Mouse (Mus musculus): ENCODE results near the gene Ywhab. TPM values are rescaled to one million over a fixed set of nuclear protein-coding genes. Genes with fewer than 3 reads are reported as not detected.

Ywhab gene
- polyA plus RNA-seq, 1 experiment from 2014 or later = 219 TPM

DNA sequence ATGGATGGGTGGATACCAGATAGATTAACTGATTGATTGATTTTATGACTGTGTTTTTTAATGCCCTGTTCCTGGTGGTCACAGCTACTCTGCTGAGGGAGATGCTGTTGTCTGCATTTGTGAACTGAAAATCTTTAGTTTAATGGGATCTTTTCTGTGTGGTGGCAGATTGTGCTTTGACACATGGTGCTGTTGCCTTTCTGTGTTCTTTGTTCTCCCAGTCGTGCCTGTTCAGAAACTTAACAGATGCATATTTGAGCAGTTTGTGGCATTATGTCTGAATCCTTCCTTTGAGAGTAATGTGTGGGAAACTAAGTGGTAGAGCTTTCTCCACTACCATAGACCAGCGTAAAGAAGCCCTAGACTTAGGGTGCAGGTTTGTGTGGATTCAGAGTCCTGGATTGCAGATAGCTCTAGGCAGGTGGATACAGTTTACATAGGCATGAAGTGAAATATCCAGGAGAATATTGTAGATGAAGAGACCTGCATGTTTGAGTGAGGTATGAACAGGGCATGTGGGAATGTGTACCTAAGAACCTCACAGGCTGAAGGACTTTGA, 13.3 kb downstream of the Ywhab start:
- ATAC-seq = no peak
- TF ChIP-seq CTCF (IDR thresholded peaks at IDR 0.05) = no peak
- POLR2A ChIA-PET = interaction anchor here (1.3 kb wide), 1 partner anchor 9 kb away, joined by 4 read pairs; no protein-coding TSS in a partner anchor
- no peak for DNase-seq (ENCODE audit: low read depth, low spot score)
- in situ Hi-C loops (cut with MboI; ENCODE audit: low pct_unique_long_range_greater_than_20kb) = no loop called here
- no peaks in the 10 kb centered on the region for H3K27me3 ChIP-seq
- CTCF ChIA-PET = no interaction called here

GRCm38 (mm10) chr2:164009227-164009626, 14.5 kb downstream of the Ywhab start:
- ChIA-PET CTCF (interaction anchor here (0.9 kb wide), 1 partner anchor 139 kb away, joined by 3 read pairs; no protein-coding TSS in a partner anchor), POLR2A (interaction anchor here (1.3 kb wide), 2 partner anchors 10 to 12 kb away, joined by 4 read pairs; no protein-coding TSS in a partner anchor)
- in situ Hi-C loops (cut with MboI; ENCODE audit: low pct_unique_long_range_greater_than_20kb) = no loop called here
- ATAC-seq (no peak), DNase-seq (ENCODE audit: low read depth, low spot score) (no peak)
- H3K27me3 ChIP-seq = no peaks in the 10 kb centered on the region
- TF ChIP-seq CTCF (IDR thresholded peaks at IDR 0.05) = no peak

DNA sequence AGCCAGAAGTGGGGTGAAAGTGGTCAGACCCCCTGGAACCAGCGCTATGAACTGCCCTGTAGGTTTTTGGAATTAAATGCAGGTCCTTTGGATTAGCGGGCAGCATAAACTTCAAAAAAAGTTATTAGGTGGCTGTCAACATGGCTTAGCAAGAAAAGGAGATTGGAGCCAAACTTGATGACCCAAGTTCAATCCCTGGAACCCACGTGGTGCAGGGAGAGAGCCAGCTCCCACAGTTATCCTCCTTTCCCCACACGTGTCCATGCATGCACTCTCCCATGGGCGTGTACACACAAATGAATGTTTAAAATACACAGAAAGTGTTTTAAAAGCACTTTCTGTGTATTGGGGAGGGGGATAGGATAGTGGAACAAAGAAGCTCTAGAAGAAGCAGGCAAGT, 15.7 kb downstream of the Ywhab start:
- in situ Hi-C loops (cut with MboI; ENCODE audit: low pct_unique_long_range_greater_than_20kb) = no loop called here
- POLR2A ChIA-PET = no interaction called here
- H3K27me3 ChIP-seq = no peaks in the 10 kb centered on the region
- TF ChIP-seq CTCF (IDR thresholded peaks at IDR 0.05) = no peak
- DNase-seq (ENCODE audit: low read depth, low spot score) (no peak), ATAC-seq (no peak)
- CTCF ChIA-PET = interaction anchor here (1.7 kb wide), 1 partner anchor 13 kb away, joined by 4 read pairs; no protein-coding TSS in a partner anchor

DNA sequence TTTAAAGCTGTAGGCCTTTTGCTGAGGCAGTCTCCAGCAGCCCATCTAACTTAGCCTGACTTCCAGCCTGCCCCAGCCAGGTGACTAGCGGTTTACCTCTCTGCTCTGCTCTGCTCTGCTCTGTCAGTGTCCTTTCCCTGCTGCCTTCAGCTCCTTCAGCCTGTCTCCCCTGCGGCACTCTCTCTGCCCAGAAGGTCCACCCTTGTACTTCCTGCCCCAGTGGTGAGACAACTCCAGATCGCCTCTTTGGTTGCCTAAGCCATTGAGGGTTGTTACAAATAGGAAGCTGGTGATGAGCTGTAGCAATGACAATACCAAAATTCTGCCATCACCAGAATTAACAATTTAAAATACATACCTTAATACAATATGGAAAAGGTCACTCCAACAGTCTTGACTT, 16.2 kb downstream of the Ywhab start:
- ChIA-PET CTCF (interaction anchor here (1.2 to 1.7 kb wide), 2 partner anchors 10 to 13 kb away, joined by 4 read pairs; no protein-coding TSS in a partner anchor), POLR2A (no interaction called here)
- H3K27me3 ChIP-seq = no peaks in the 10 kb centered on the region
- no peak for DNase-seq (ENCODE audit: low read depth, low spot score)
- no peak for ATAC-seq
- in situ Hi-C loops (cut with MboI; ENCODE audit: low pct_unique_long_range_greater_than_20kb) = no loop called here
- no peak for TF ChIP-seq CTCF (IDR thresholded peaks at IDR 0.05)

- POLR2A ChIA-PET = no interaction called here
- no peak for DNase-seq (ENCODE audit: low read depth, low spot score)
- no peaks in the 10 kb centered on the region for H3K27me3 ChIP-seq
- no peak for ATAC-seq
- no peak for TF ChIP-seq CTCF (IDR thresholded peaks at IDR 0.05)
- in situ Hi-C loops (cut with MboI; ENCODE audit: low pct_unique_long_range_greater_than_20kb) = no loop called here
- CTCF ChIA-PET = no interaction called here
Observed at GRCm38 (mm10) chr2:164015304-164015703, 20.5 kb downstream of the Ywhab start.

GRCm38 (mm10) chr2:164018910-164019309, 24.1 kb downstream of the Ywhab start:
- DNase-seq (ENCODE audit: low read depth, low spot score) (no peak), ATAC-seq (no peak)
- TF ChIP-seq CTCF (IDR thresholded peaks at IDR 0.05) = no peak
- H3K27me3 ChIP-seq = no peaks in the 10 kb centered on the region
- in situ Hi-C loops (cut with MboI; ENCODE audit: low pct_unique_long_range_greater_than_20kb) = no loop called here
- ChIA-PET POLR2A (no interaction called here), CTCF (no interaction called here)

DNA sequence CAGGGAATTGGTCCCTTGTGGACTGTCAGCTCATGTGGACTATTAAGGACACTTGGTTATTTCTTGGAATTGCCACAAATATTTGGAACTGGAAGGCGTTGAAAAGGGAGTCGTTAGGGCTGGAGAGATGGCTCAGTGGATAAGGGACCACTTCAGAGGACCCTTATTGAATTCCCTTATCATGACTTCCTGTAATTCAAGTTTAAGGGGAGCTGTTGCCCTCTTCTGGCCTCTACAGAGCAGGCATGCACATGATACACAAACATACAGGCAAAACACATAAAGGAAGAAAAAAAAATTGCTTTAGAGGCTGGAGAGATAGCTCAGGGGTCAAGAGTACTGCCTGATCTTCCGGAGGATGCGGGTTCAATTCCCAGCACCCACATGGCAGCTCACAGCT, 25.2 kb downstream of the Ywhab start:
- in situ Hi-C loops (cut with MboI; ENCODE audit: low pct_unique_long_range_greater_than_20kb) = no loop called here
- CTCF ChIA-PET = no interaction called here

DNA sequence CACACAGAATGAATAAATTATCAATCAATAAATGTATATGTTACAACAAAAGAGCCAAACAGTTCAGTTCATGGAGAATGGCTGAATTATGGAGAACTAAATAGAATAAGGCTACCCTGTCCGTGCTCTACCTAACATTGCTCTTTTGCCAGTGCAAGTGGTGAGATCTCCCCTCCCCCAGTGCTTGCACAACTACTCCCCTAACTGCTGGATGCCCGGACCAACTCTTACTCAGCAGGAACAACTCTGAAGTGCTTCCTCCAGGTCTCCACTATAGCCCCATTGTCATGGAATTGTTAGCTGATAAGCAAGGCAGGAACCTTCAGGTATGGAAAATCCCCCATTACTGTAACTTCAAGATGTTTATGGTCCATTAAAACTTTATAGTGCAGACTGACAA, 27.3 kb downstream of the Ywhab start:
- CTCF ChIA-PET = no interaction called here
- in situ Hi-C loops (cut with MboI; ENCODE audit: low pct_unique_long_range_greater_than_20kb) = no loop called here
- POLR2A ChIA-PET = no interaction called here
- TF ChIP-seq CTCF (IDR thresholded peaks at IDR 0.05) = no peak
- no peaks in the 10 kb centered on the region for H3K27me3 ChIP-seq
- DNase-seq (ENCODE audit: low read depth, low spot score) = no peak
- ATAC-seq = no peak

More for the DNA sequence above, 25.2 kb downstream of the Ywhab start:
- TF ChIP-seq CTCF (IDR thresholded peaks at IDR 0.05) = no peak
- ATAC-seq (no peak), DNase-seq (ENCODE audit: low read depth, low spot score) (no peak)
- POLR2A ChIA-PET = no interaction called here
- H3K27me3 ChIP-seq = no peaks in the 10 kb centered on the region

DNA sequence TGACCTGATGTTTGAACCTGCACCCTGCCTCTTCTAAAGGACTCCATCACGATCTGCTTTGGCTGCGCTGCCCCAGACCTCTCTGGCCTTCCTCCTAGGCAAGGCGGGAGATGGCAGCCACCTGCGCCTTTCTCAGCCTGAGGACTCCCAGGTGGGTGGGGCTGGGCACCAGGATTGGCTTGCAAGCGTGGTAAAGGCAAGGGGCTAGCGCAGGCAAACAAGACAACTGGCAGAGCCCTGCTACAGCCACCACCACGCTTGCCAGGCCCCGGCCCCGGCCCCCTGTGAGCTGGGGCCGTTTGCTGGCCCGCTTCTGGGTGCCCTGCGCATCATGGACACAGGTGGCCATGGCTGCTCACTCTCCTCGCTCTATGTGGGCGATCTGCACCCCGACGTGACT, 30.4 kb downstream of the Ywhab start, which contains the start of gene Pabpc1l:
Gene Pabpc1l, plus strand, starts transcription at position 301 of the 400 bp plus-strand sequence.
- no peak for TF ChIP-seq CTCF (IDR thresholded peaks at IDR 0.05)
- in situ Hi-C loops (cut with MboI; ENCODE audit: low pct_unique_long_range_greater_than_20kb) = no loop called here
- H3K27me3 ChIP-seq = no peaks in the 10 kb centered on the region
- no peak for DNase-seq (ENCODE audit: low read depth, low spot score)
- ATAC-seq = no peak
- CTCF ChIA-PET = no interaction called here
- POLR2A ChIA-PET = no interaction called here

GRCm38 (mm10) chr2:164031147-164031546, 36.4 kb downstream of the Ywhab start:
- in situ Hi-C loops (cut with MboI; ENCODE audit: low pct_unique_long_range_greater_than_20kb) = no loop called here
- TF ChIP-seq CTCF (IDR thresholded peaks at IDR 0.05) = no peak
- ChIA-PET POLR2A (interaction anchor here (1.1 kb wide), 1 partner anchor 10 kb away, joined by 5 read pairs; no protein-coding TSS in a partner anchor), CTCF (no interaction called here)
- ATAC-seq (no peak), DNase-seq (ENCODE audit: low read depth, low spot score) (no peak)
- no peaks in the 10 kb centered on the region for H3K27me3 ChIP-seq

GRCm38 (mm10) chr2:164032973-164033372, 38.2 kb downstream of the Ywhab start:
- ChIA-PET POLR2A (no interaction called here), CTCF (no interaction called here)
- in situ Hi-C loops (cut with MboI; ENCODE audit: low pct_unique_long_range_greater_than_20kb) = no loop called here
- DNase-seq (ENCODE audit: low read depth, low spot score) = no peak
- ATAC-seq = no peak
- TF ChIP-seq CTCF (IDR thresholded peaks at IDR 0.05) = no peak
- no peaks in the 10 kb centered on the region for H3K27me3 ChIP-seq

GRCm38 (mm10) chr2:164036520-164037019, 41.8 kb downstream of the Ywhab start:
- H3K27me3 ChIP-seq = no peaks in the 10 kb centered on the region
- TF ChIP-seq CTCF (IDR thresholded peaks at IDR 0.05) = no peak
- ATAC-seq (no peak), DNase-seq (ENCODE audit: low read depth, low spot score) (no peak)
- in situ Hi-C loops (cut with MboI; ENCODE audit: low pct_unique_long_range_greater_than_20kb) = no loop called here
- ChIA-PET POLR2A (no interaction called here), CTCF (no interaction called here)

Measured in Patski (cell line).